Mouse (Mus musculus) olfactory bulb, adult 2 months (tissue): Measurements from ENCODE around the gene Unc5b.

Source experiments
- CTCF ChIP-seq: fragments of 200-500 bp; IDR thresholded peaks from 2 replicates; pipeline ENCODE4 v1.5.1; 2012; ENCODE audit warnings: low read depth, mild to moderate bottlenecking, low read length, moderate library complexity; ENCODE audit not compliant: insufficient read depth
- POLR2A ChIP-seq: fragments of 200-500 bp; IDR thresholded peaks from 2 replicates; pipeline ENCODE4 v1.6.1; 2012; ENCODE audit warnings: mild to moderate bottlenecking, low read depth, low read length, moderate library complexity; ENCODE audit not compliant: insufficient read depth

DNA sequence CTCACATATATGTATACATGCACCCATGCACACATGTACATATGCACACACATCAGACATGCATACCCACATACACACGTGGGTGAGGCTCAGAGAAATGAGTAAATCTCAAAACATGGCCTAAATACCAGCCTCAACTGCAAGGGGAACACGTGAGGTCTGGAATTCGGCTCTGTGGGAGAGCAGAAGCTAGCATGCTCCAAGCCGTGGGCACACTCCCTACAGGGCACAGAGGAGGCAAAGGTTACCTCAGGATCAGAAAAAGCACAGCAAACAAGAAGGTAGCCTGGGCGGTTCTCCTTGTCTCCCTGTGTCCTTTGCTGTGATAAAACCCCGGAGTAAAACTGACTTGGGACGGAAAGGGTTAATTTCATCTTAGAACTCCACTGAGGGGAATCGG is 77.4 kb downstream of the Unc5b start:
- TF ChIP-seq CTCF (no peak), POLR2A (no peak)
